Mouse (Mus musculus) heart, postnatal 36 days (tissue): ENCODE results near the gene Zfp84. TPM values are rescaled to one million over a fixed set of nuclear protein-coding genes. Genes with fewer than 3 reads are reported as not detected.

Experiments used
- DNase-seq, 2 experiments: peaks; one replicate each; pipeline ENCODE4 v3.0.0; 2021 to 2022
- intact Hi-C: fragments of 180-260 bp; cut with DNase I; formaldehyde crosslinking; loops from one replicate; pipeline ENCODE4 v1.15.1; 2025
- microRNA-seq, 2 experiments: library from miRNA; unstranded; fragments of <30 nt; microRNA quantifications; one replicate each; pipeline ENCODE4 v1.2.0; 2021; ENCODE audit warnings: borderline number of aligned reads in 2 of 2
- total RNA-seq, 2 experiments: library from RNA; stranded (reverse); gene quantifications; 2 replicates each; pipeline ENCODE4 v1.2.3; 2021

Zfp84 gene
- total RNA-seq, 2 experiments from 2014 or later = 9.8 to 11.4 TPM

GRCm38 (mm10) chr7:29815061-29815784, 46.9 kb downstream of the Zfp84 start:
- no peak for DNase-seq
- intact Hi-C loops = loop anchor here (2.0 to 5.0 kb wide), 3 partner anchors 30 to 137 kb away; partner anchors contain the start of genes Zfp27 and Zfp74

- peak; percentile 80 to 84 for DNase-seq
- intact Hi-C loops = loop anchor here (2.0 to 5.0 kb wide), 3 partner anchors 31 to 136 kb away; partner anchors contain the start of genes Zfp27 and Zfp74
These were observed 47.6 kb downstream of the Zfp84 start, which contains the start of gene Zfp790 for GRCm38 (mm10) chr7:29815910-29816429. Gene Zfp790 (plus strand): TSS chr7:29816114.

GRCm38 (mm10) chr7:29818619-29819254, 50.4 kb downstream of the Zfp84 start:
- peak; percentile 74 to 79 for DNase-seq
- intact Hi-C loops = loop anchor here (1.0 to 5.0 kb wide), 3 partner anchors 40 to 134 kb away; partner anchors contain the start of genes Zfp420, Zfp74 and Zfp84

- DNase-seq = no peak
- intact Hi-C loops = no loop called here
These were observed 59.6 kb downstream of the Zfp84 start for GRCm38 (mm10) chr7:29828001-29828400.

Small RNA genes lying within 50 kb of the gene (microRNA-seq; reads per million reads assigned to microRNA genes)
- gene Mir1964 = 2.7 to 3.6 reads per million in 2 experiments

Other genes with a start within 250 kb of the Zfp84 start
- gene Sipa1l3, start 249.9 kb upstream of the Zfp84 start, total RNA-seq = 1 to 10 TPM; 8.4 to 9.7 TPM
- gene Catsperg2, start 41.5 kb upstream of the Zfp84 start, total RNA-seq = not detected
- gene Zfp30, start 15.4 kb downstream of the Zfp84 start, total RNA-seq = 1 to 10 TPM; 5.2 to 5.7 TPM
- 10 to 100 TPM; 10.9 to 11.9 TPM for gene Zfp790, start 47.6 kb downstream of the Zfp84 start, total RNA-seq
- under 1 TPM; 0.39 to 0.49 TPM for gene Zfp940, start 85.1 kb downstream of the Zfp84 start, total RNA-seq
- 1 to 10 TPM; 2.9 TPM for gene Zfp420, start 91.4 kb downstream of the Zfp84 start, total RNA-seq
- 1 to 10 TPM; 7.9 to 8.9 TPM for gene Zfp27, start 138.0 kb downstream of the Zfp84 start, total RNA-seq
- gene Zfp383, start 139.7 kb downstream of the Zfp84 start, total RNA-seq = 1 to 10 TPM; 6.1 to 9.9 TPM
- gene Zfp74, start 185.5 kb downstream of the Zfp84 start, total RNA-seq = 1 to 10 TPM; 5.9 TPM
- 10 to 100 TPM; 22.0 to 22.7 TPM for gene Zfp568, start 215.4 kb downstream of the Zfp84 start, total RNA-seq